Mouse (Mus musculus) cerebellum, adult 9-11 months (tissue): ENCODE results near the gene Col20a1.

Experiments
- DNase-seq: peaks from one replicate; pipeline ENCODE4 v3.0.0; 2022

The Col20a1 gene

GRCm38 (mm10) chr2:180995457-180995856 is 9.1 kb downstream of the Col20a1 start:
- DNase-seq, result no peak

- DNase-seq, result peak; percentile 54
These were observed 10.1 kb downstream of the Col20a1 start for GRCm38 (mm10) chr2:180996436-180996835.

GRCm38 (mm10) chr2:180996905-180997304 is 10.6 kb downstream of the Col20a1 start:
- DNase-seq, result no peak

- DNase-seq, result no peak
These were observed 20.7 kb downstream of the Col20a1 start for GRCm38 (mm10) chr2:181007054-181007453.

GRCm38 (mm10) chr2:181008339-181008738 is 22.0 kb downstream of the Col20a1 start:
- no peak for DNase-seq

GRCm38 (mm10) chr2:181031406-181031934 is 45.1 kb downstream of the Col20a1 start:
- DNase-seq, result no peak

GRCm38 (mm10) chr2:181032407-181032806 is 46.1 kb downstream of the Col20a1 start:
- DNase-seq, result peak; percentile 85

GRCm38 (mm10) chr2:181033310-181033709 is 47.0 kb downstream of the Col20a1 start:
- DNase-seq, result no peak

- no peak for DNase-seq
These were observed 48.9 kb downstream of the Col20a1 start for GRCm38 (mm10) chr2:181035186-181035585.

- no peak for DNase-seq
These were observed 50.2 kb downstream of the Col20a1 start for GRCm38 (mm10) chr2:181036561-181036960.

GRCm38 (mm10) chr2:181038644-181039355 is 52.5 kb downstream of the Col20a1 start:
- no peak for DNase-seq

GRCm38 (mm10) chr2:181039356-181039680 is 53.0 kb downstream of the Col20a1 start:
- no peak for DNase-seq

- DNase-seq, result no peak
These were observed 55.6 kb downstream of the Col20a1 start for GRCm38 (mm10) chr2:181041941-181042340.

GRCm38 (mm10) chr2:181042376-181042775 is 56.0 kb downstream of the Col20a1 start:
- no peak for DNase-seq

GRCm38 (mm10) chr2:181043437-181043836 is 57.1 kb downstream of the Col20a1 start, which contains the start of gene Chrna4:
Chrna4 (minus strand) TSS chr2:181043546.
- peak; percentile 6 for DNase-seq

GRCm38 (mm10) chr2:181044001-181044400 is 57.7 kb downstream of the Col20a1 start:
- DNase-seq, result peak; percentile 3

- peak; percentile 72 for DNase-seq
These were observed 62.1 kb downstream of the Col20a1 start for GRCm38 (mm10) chr2:181048252-181048945.

GRCm38 (mm10) chr2:181048986-181049385 is 62.7 kb downstream of the Col20a1 start:
- no peak for DNase-seq

- peak; percentile 74 for DNase-seq
These were observed 65.8 kb downstream of the Col20a1 start for GRCm38 (mm10) chr2:181052171-181052570.

GRCm38 (mm10) chr2:181057341-181057740 is 71.0 kb downstream of the Col20a1 start:
- DNase-seq, result no peak

- no peak for DNase-seq
These were observed 71.9 kb downstream of the Col20a1 start for GRCm38 (mm10) chr2:181058193-181058592.

GRCm38 (mm10) chr2:181060127-181060526 is 73.8 kb downstream of the Col20a1 start:
- peak; percentile 79 for DNase-seq

- DNase-seq, result no peak
These were observed 79.5 kb downstream of the Col20a1 start for GRCm38 (mm10) chr2:181065827-181066226.
